Mouse (Mus musculus): ENCODE measurements around the gene Acaa1a. TPM values are rescaled to one million over a fixed set of nuclear protein-coding genes. Genes with fewer than 3 reads are reported as not detected.
"Not testable (repeated sequence)": the region's sequence is repeated elsewhere in the genome, so short reads cannot be mapped to it uniquely, and the experiment has no call there.

The Acaa1a gene
- polyA plus RNA-seq, 1 experiment from 2014 or later: 87.1 TPM

- Histone ChIP-seq H3K9ac (no peak overlapping the region), H3K4me1 (0 out of 2 replicates have a peak, but pooled peaks cover 1% of the 10 kb centered on the region), H3K27me3 (no peaks in the 10 kb centered on the region), H3K36me3 (no peaks in the 10 kb centered on the region), H3K27ac (no peak overlapping the region), H3K4me2 (replicated peaks) (no peak overlapping the region), H3K9me3 (replicated peaks) (no peaks in the 10 kb centered on the region), H3K4me3 (no peak overlapping the region)
- WGBS: 90% methylated on average over 12 of the region's 12 CpGs
- no peak for ATAC-seq (ENCODE audit: low FRiP score)
These were observed 23.8 kb downstream of the Acaa1a start for GRCm38 (mm10) chr9:119363229-119363628.

- H3K4me1 ChIP-seq: no peaks in the 10 kb centered on the region
- no peak for ATAC-seq (ENCODE audit: low FRiP score)
- no peak within 1 kb of the TSS for H3K9ac ChIP-seq
- 81% methylated on average over 7 of the region's 7 CpGs for WGBS
- no peaks in the 10 kb centered on the region for H3K9me3 ChIP-seq (replicated peaks)
- H3K4me3 ChIP-seq: no peak within 1 kb of the TSS
- no peaks in the 10 kb centered on the region for H3K27me3 ChIP-seq
- no peaks in the 10 kb centered on the region for H3K36me3 ChIP-seq
- H3K4me2 ChIP-seq (replicated peaks): no peak within 1 kb of the TSS
- no peak within 1 kb of the TSS for H3K27ac ChIP-seq
These were observed 25.8 kb downstream of the Acaa1a start, which contains the start of gene Slc22a14 for GRCm38 (mm10) chr9:119365284-119365683. Gene Slc22a14, minus strand, starts transcription at chr9:119365553.

GRCm38 (mm10) chr9:119368367-119368766 lies 28.9 kb downstream of the Acaa1a start:
- Histone ChIP-seq H3K9me3 (replicated peaks) (no peaks in the 10 kb centered on the region), H3K9ac (no peak overlapping the region), H3K4me2 (replicated peaks) (no peak overlapping the region), H3K27ac (no peak overlapping the region), H3K27me3 (no peaks in the 10 kb centered on the region), H3K36me3 (no peaks in the 10 kb centered on the region), H3K4me3 (no peak overlapping the region), H3K4me1 (no peaks in the 10 kb centered on the region)
- 94% methylated on average over 3 of the region's 3 CpGs for WGBS
- ATAC-seq (ENCODE audit: low FRiP score): no peak

- not testable (repeated sequence) for H3K4me1 ChIP-seq; H3K36me3 ChIP-seq; H3K27ac ChIP-seq; H3K27me3 ChIP-seq; ATAC-seq (ENCODE audit: low FRiP score); H3K9me3 ChIP-seq (replicated peaks); H3K4me3 ChIP-seq; H3K9ac ChIP-seq; H3K4me2 ChIP-seq (replicated peaks)
- 85% methylated on average over 4 of the region's 4 CpGs for WGBS
These were observed 31.3 kb downstream of the Acaa1a start for GRCm38 (mm10) chr9:119370770-119371169.

- Histone ChIP-seq H3K36me3 (no peaks in the 10 kb centered on the region), H3K27ac (no peak overlapping the region), H3K4me3 (no peak overlapping the region), H3K9me3 (replicated peaks) (no peaks in the 10 kb centered on the region), H3K9ac (no peak overlapping the region), H3K4me2 (replicated peaks) (no peak overlapping the region), H3K4me1 (no peaks in the 10 kb centered on the region; the same call in 1 of the 2 replicates), H3K27me3 (no peaks in the 10 kb centered on the region)
- 69% methylated on average over 4 of the region's 4 CpGs for WGBS
- no peak for ATAC-seq (ENCODE audit: low FRiP score)
These were observed 31.8 kb downstream of the Acaa1a start for GRCm38 (mm10) chr9:119371251-119371650.

GRCm38 (mm10) chr9:119375008-119375407 lies 35.5 kb downstream of the Acaa1a start:
- 70% methylated on average over 3 of the region's 3 CpGs for WGBS
- no peaks in the 10 kb centered on the region for H3K9me3 ChIP-seq (replicated peaks)
- H3K4me3 ChIP-seq: no peak overlapping the region
- no peak overlapping the region for H3K27ac ChIP-seq
- H3K4me2 ChIP-seq (replicated peaks): no peak overlapping the region
- H3K27me3 ChIP-seq: no peaks in the 10 kb centered on the region
- no peak for ATAC-seq (ENCODE audit: low FRiP score)
- H3K9ac ChIP-seq: no peak overlapping the region
- no peaks in the 10 kb centered on the region for H3K36me3 ChIP-seq
- H3K4me1 ChIP-seq: no peaks in the 10 kb centered on the region; the same call in 1 of the 2 replicates

- Histone ChIP-seq H3K4me1 (no peaks in the 10 kb centered on the region; the same call in 1 of the 2 replicates), H3K9me3 (replicated peaks) (no peaks in the 10 kb centered on the region), H3K4me3 (no peak overlapping the region), H3K36me3 (no peaks in the 10 kb centered on the region), H3K4me2 (replicated peaks) (no peak overlapping the region), H3K27ac (no peak overlapping the region), H3K9ac (no peak overlapping the region), H3K27me3 (no peaks in the 10 kb centered on the region)
- no peak for ATAC-seq (ENCODE audit: low FRiP score)
- 49% methylated on average over 6 of the region's 6 CpGs for WGBS
These were observed 36.1 kb downstream of the Acaa1a start for GRCm38 (mm10) chr9:119375556-119375955.

- no peak for ATAC-seq (ENCODE audit: low FRiP score)
- 94% methylated on average over 4 of the region's 4 CpGs for WGBS
- H3K27me3 ChIP-seq: no peaks in the 10 kb centered on the region
- H3K27ac ChIP-seq: no peak overlapping the region
- H3K36me3 ChIP-seq: 0 out of 2 replicates have a peak, but pooled peaks cover 4% of the 10 kb centered on the region
- H3K9ac ChIP-seq: no peak overlapping the region
- no peaks in the 10 kb centered on the region; the same call in 1 of the 2 replicates for H3K4me1 ChIP-seq
- H3K9me3 ChIP-seq (replicated peaks): no peaks in the 10 kb centered on the region
- no peak overlapping the region for H3K4me2 ChIP-seq (replicated peaks)
- H3K4me3 ChIP-seq: no peak overlapping the region
These were observed 38.8 kb downstream of the Acaa1a start for GRCm38 (mm10) chr9:119378231-119378630.

- H3K4me1 ChIP-seq: no peaks in the 10 kb centered on the region
- no peak overlapping the region for H3K4me3 ChIP-seq
- 0 out of 2 replicates have a peak, but pooled peaks cover 4% of the 10 kb centered on the region for H3K36me3 ChIP-seq
- no peak for ATAC-seq (ENCODE audit: low FRiP score)
- no peak overlapping the region for H3K9ac ChIP-seq
- no peak overlapping the region for H3K27ac ChIP-seq
- no peak overlapping the region for H3K4me2 ChIP-seq (replicated peaks)
- H3K9me3 ChIP-seq (replicated peaks): no peaks in the 10 kb centered on the region
- H3K27me3 ChIP-seq: no peaks in the 10 kb centered on the region
- 66% methylated on average over 6 of the region's 6 CpGs for WGBS
These were observed 43.1 kb downstream of the Acaa1a start for GRCm38 (mm10) chr9:119382603-119383002.

GRCm38 (mm10) chr9:119388956-119389355 lies 49.5 kb downstream of the Acaa1a start:
- 52% methylated on average over 5 of the region's 5 CpGs for WGBS
- no peaks in the 10 kb centered on the region for H3K4me1 ChIP-seq

GRCm38 (mm10) chr9:119390214-119390613 lies 50.7 kb downstream of the Acaa1a start:
- WGBS: 86% methylated on average over 2 of the region's 2 CpGs

More at GRCm38 (mm10) chr9:119388956-119389355, 49.5 kb downstream of the Acaa1a start:
- Histone ChIP-seq H3K9ac (no peak overlapping the region), H3K36me3 (no peaks in the 10 kb centered on the region), H3K9me3 (replicated peaks) (no peaks in the 10 kb centered on the region), H3K4me2 (replicated peaks) (no peak overlapping the region), H3K27ac (no peak overlapping the region), H3K27me3 (no peaks in the 10 kb centered on the region), H3K4me3 (no peak overlapping the region)
- no peak for ATAC-seq (ENCODE audit: low FRiP score)

GRCm38 (mm10) chr9:119394808-119395207 lies 55.3 kb downstream of the Acaa1a start:
- no peak overlapping the region for H3K27ac ChIP-seq
- no peak overlapping the region for H3K4me3 ChIP-seq
- no peaks in the 10 kb centered on the region for H3K9me3 ChIP-seq (replicated peaks)
- no peak overlapping the region for H3K4me2 ChIP-seq (replicated peaks)
- H3K9ac ChIP-seq: no peak overlapping the region
- no peaks in the 10 kb centered on the region for H3K36me3 ChIP-seq
- no peaks in the 10 kb centered on the region for H3K27me3 ChIP-seq
- ATAC-seq (ENCODE audit: low FRiP score): no peak
- 90% methylated on average over 1 of the region's 1 CpGs for WGBS
- no peaks in the 10 kb centered on the region for H3K4me1 ChIP-seq

More at GRCm38 (mm10) chr9:119390214-119390613, 50.7 kb downstream of the Acaa1a start:
- no peak overlapping the region for H3K27ac ChIP-seq
- H3K36me3 ChIP-seq: no peaks in the 10 kb centered on the region
- no peak overlapping the region for H3K9ac ChIP-seq
- H3K27me3 ChIP-seq: no peaks in the 10 kb centered on the region
- no peaks in the 10 kb centered on the region for H3K9me3 ChIP-seq (replicated peaks)
- H3K4me3 ChIP-seq: no peak overlapping the region
- no peaks in the 10 kb centered on the region for H3K4me1 ChIP-seq
- no peak for ATAC-seq (ENCODE audit: low FRiP score)
- H3K4me2 ChIP-seq (replicated peaks): no peak overlapping the region
